10 mouse cellular contexts compared by ENCODE assay signal in genomic region chrX:53166901-53167525, GRCm38 (mm10).
DNase-seq lines count a peak whose midpoint lies in the region; ATAC-seq and TF ChIP-seq lines count a peak whose summit lies in the region.
"Had no signal": no experiment of that assay in that cellular context is flagged by ENCODE, and none has a peak within 500 bp of the region (broad histone marks: within the 10 kb centered on the region; RNA-seq: fewer than 3 reads in every experiment).

No protein-coding gene starts in this region.

- no peak overlapping the region for H3K4me2 ChIP-seq in lung, embryonic 16.5 days (ENCODE audit: low read depth, low read length)
- H3K4me2 ChIP-seq in heart, postnatal 0 days (ENCODE audit: low read depth, low read length), result no peak overlapping the region
- no peak overlapping the region for H3K4me2 ChIP-seq in stomach, postnatal 0 days (replicated peaks; ENCODE audit: low read depth)
- H3K4me2 ChIP-seq: midbrain, embryonic 11.5 days had no signal

- WGBS in lung, embryonic 16.5 days, result 23% methylated on average over 4 of the region's 4 CpGs
- WGBS in heart, postnatal 0 days, result 24% methylated on average over 4 of the region's 4 CpGs
- WGBS in stomach, postnatal 0 days, result 45% methylated on average over 4 of the region's 4 CpGs

- peak overlapping the region; percentile 76 for H3K27ac ChIP-seq in lung, embryonic 16.5 days (ENCODE audit: low read length)
- peak overlapping the region; percentile 81 for H3K27ac ChIP-seq in heart, postnatal 0 days (ENCODE audit: low read depth)
- peak overlapping the region; percentile 35; the same call in 1 of the 2 replicates for H3K27ac ChIP-seq in stomach, postnatal 0 days (replicated peaks)

- H3K4me1 ChIP-seq in lung, embryonic 16.5 days (replicated peaks; ENCODE audit: control insufficient read depth, insufficient read depth, low read length), result peaks cover 12% of the 10 kb centered on the region; the same call in 1 of the 2 replicates
- H3K4me1 ChIP-seq in heart, postnatal 0 days (ENCODE audit: control insufficient read depth, insufficient read depth), result no peaks in the 10 kb centered on the region; the same call in 1 of the 2 replicates
- H3K4me1 ChIP-seq in stomach, postnatal 0 days (replicated peaks; ENCODE audit: control insufficient read depth, insufficient read depth), result no peaks in the 10 kb centered on the region

- no peak for TF ChIP-seq EP300 in heart, postnatal 0 days (IDR thresholded peaks at IDR 0.05; ENCODE audit: low read depth)
- no peak for TF ChIP-seq EP300 in stomach, postnatal 0 days (optimal IDR thresholded peaks at IDR 0.05)

- no peaks in the 10 kb centered on the region for H3K36me3 ChIP-seq in lung, embryonic 16.5 days (ENCODE audit: control insufficient read depth, insufficient read depth, low read length)
- H3K36me3 ChIP-seq in heart, postnatal 0 days (replicated peaks; ENCODE audit: control insufficient read depth, insufficient read depth, low read length), result no peaks in the 10 kb centered on the region
- no peaks in the 10 kb centered on the region for H3K36me3 ChIP-seq in stomach, postnatal 0 days (ENCODE audit: control insufficient read depth, insufficient read depth, low read length)

- TF ChIP-seq CTCF in heart, postnatal 0 days (IDR thresholded peaks at IDR 0.05; ENCODE audit: low read depth), result no peak
- no peak for TF ChIP-seq CTCF in stomach, postnatal 0 days (IDR thresholded peaks at IDR 0.05; ENCODE audit: low read depth)

- H3K9ac ChIP-seq in lung, embryonic 16.5 days (ENCODE audit: low read length), result no peak overlapping the region
- no peak overlapping the region for H3K9ac ChIP-seq in heart, postnatal 0 days (replicated peaks; ENCODE audit: low read depth, low read length)
- H3K9ac ChIP-seq in stomach, postnatal 0 days (ENCODE audit: low read length), result no peak overlapping the region

- no peaks in the 10 kb centered on the region for H3K9me3 ChIP-seq in lung, embryonic 16.5 days (ENCODE audit: control insufficient read depth, low read length)
- no peaks in the 10 kb centered on the region for H3K9me3 ChIP-seq in heart, postnatal 0 days (replicated peaks; ENCODE audit: control insufficient read depth, low read length)
- no peaks in the 10 kb centered on the region for H3K9me3 ChIP-seq in stomach, postnatal 0 days (ENCODE audit: control insufficient read depth, low read length)

- peak; percentile 54; the same call in 1 of the 2 replicates for ATAC-seq in lung, embryonic 16.5 days (ENCODE audit: low read depth)
- ATAC-seq in heart, postnatal 0 days (ENCODE audit: insufficient read depth, low read depth), result peak; percentile 79
- ATAC-seq in stomach, postnatal 0 days (ENCODE audit: low FRiP score, low TSS enrichment), result no peak

- no peak overlapping the region for H3K4me3 ChIP-seq in lung, embryonic 16.5 days (ENCODE audit: low read length)
- no peak overlapping the region for H3K4me3 ChIP-seq in heart, postnatal 0 days (ENCODE audit: low read depth, low read length)
- no peak overlapping the region for H3K4me3 ChIP-seq in stomach, postnatal 0 days (ENCODE audit: low read depth, low read length)

- H3K27me3 ChIP-seq in lung, embryonic 16.5 days (ENCODE audit: control insufficient read depth, insufficient read depth, low read depth, low read length), result no peaks in the 10 kb centered on the region
- H3K27me3 ChIP-seq in heart, postnatal 0 days (ENCODE audit: control insufficient read depth, insufficient read depth, low read length), result no peaks in the 10 kb centered on the region
- H3K27me3 ChIP-seq in stomach, postnatal 0 days (ENCODE audit: control insufficient read depth, insufficient read depth, low read length), result no peaks in the 10 kb centered on the region

- DNase-seq in embryo, embryonic 10 days (ENCODE audit: low spot score), result peak; percentile 20
- DNase-seq in embryo, embryonic 9.5 days (ENCODE audit: extremely low spot score), result no peak
- DNase-seq in lung, postnatal 25 days (ENCODE audit: low spot score), result no peak
- peak; percentile 70 for DNase-seq in heart, postnatal 0 days (ENCODE audit: low spot score)
- DNase-seq in stomach, postnatal 0 days (ENCODE audit: low spot score), result no peak
- DNase-seq in thymus, postnatal 25 days, result no peak
- no peak for DNase-seq in MN1 (ENCODE audit: low spot score)
- DNase-seq: cerebellum, postnatal 25 days had no signal

Comparison
In these comparisons a context has a peak if more than half of its experiments do, and no peak if none do; other contexts are left out.
1. DNase-seq: peak in embryo, embryonic 10 days (single experiment) and heart, postnatal 0 days (single experiment); none in embryo, embryonic 9.5 days (single experiment), lung, postnatal 25 days (single experiment), stomach, postnatal 0 days (single experiment), thymus, postnatal 25 days (single experiment) and MN1 (single experiment).
2. Peak in every context shown above with its lines, with median percentiles within 50 percentile points of each other: H3K27ac ChIP-seq.